Mouse (Mus musculus) adrenal gland, postnatal 36 days (tissue): ENCODE data around the gene Tmem135. TPM values are rescaled to one million over a fixed set of nuclear protein-coding genes. Genes with fewer than 3 reads are reported as not detected.
A peak's percentile ranks its signal among the peaks of the same experiment; 100 is the strongest.

ENCODE experiments used
- DNase-seq, 2 experiments: peaks; one replicate each; pipeline ENCODE4 v3.0.0; 2021; ENCODE audit warnings: mixed read lengths in 1 of 2
- total RNA-seq, 2 experiments: library from RNA; stranded (reverse); gene quantifications; 2 replicates each; pipeline ENCODE4 v1.2.3; 2021

Gene Tmem135
- total RNA-seq, 2 experiments from 2014 or later: 85.2 to 126 TPM

- no peak for DNase-seq
Measured at GRCm38 (mm10) chr7:89418127-89418653, 14.2 kb upstream of the Tmem135 start.

GRCm38 (mm10) chr7:89417707-89418106, 13.7 kb upstream of the Tmem135 start:
- peak in 1 of 2 experiments; percentile 39 for DNase-seq

- DNase-seq: no peak
Measured at GRCm38 (mm10) chr7:89416027-89416426, 12.0 kb upstream of the Tmem135 start.

- no peak for DNase-seq
Measured at GRCm38 (mm10) chr7:89412094-89412493, 8.1 kb upstream of the Tmem135 start.

- DNase-seq: peak in 1 of 2 experiments; percentile 44
Measured at GRCm38 (mm10) chr7:89411346-89411745, 7.3 kb upstream of the Tmem135 start.

- DNase-seq: no peak
Measured at GRCm38 (mm10) chr7:89410294-89410693, 6.3 kb upstream of the Tmem135 start.

- DNase-seq: no peak
Measured at GRCm38 (mm10) chr7:89407006-89407940, 3.3 kb upstream of the Tmem135 start.

GRCm38 (mm10) chr7:89406011-89406410, 2.0 kb upstream of the Tmem135 start:
- DNase-seq: no peak

- DNase-seq: peak; percentile 33 to 59
Measured at GRCm38 (mm10) chr7:89404734-89405440, 865 bp upstream of the Tmem135 start.

GRCm38 (mm10) chr7:89403053-89403972, 709 bp downstream of the Tmem135 start:
- peak; percentile 83 to 91 for DNase-seq

- no peak for DNase-seq
Measured at GRCm38 (mm10) chr7:89401936-89402335, 2.1 kb downstream of the Tmem135 start.

- no peak for DNase-seq
Measured at GRCm38 (mm10) chr7:89401136-89401858, 2.7 kb downstream of the Tmem135 start.

GRCm38 (mm10) chr7:89400721-89401120, 3.3 kb downstream of the Tmem135 start:
- no peak for DNase-seq

GRCm38 (mm10) chr7:89397837-89398534, 6.0 kb downstream of the Tmem135 start:
- no peak for DNase-seq

- DNase-seq: no peak
Measured at GRCm38 (mm10) chr7:89396386-89396785, 7.6 kb downstream of the Tmem135 start.

GRCm38 (mm10) chr7:89395399-89395798, 8.6 kb downstream of the Tmem135 start:
- DNase-seq: no peak

- DNase-seq: no peak
Measured at GRCm38 (mm10) chr7:89392825-89393224, 11.2 kb downstream of the Tmem135 start.

- peak; percentile 48 to 55 for DNase-seq
Measured at GRCm38 (mm10) chr7:89392388-89392787, 11.6 kb downstream of the Tmem135 start.

- no peak for DNase-seq
Measured at GRCm38 (mm10) chr7:89391831-89392230, 12.2 kb downstream of the Tmem135 start.

- DNase-seq: no peak
Measured at GRCm38 (mm10) chr7:89391281-89391680, 12.7 kb downstream of the Tmem135 start.
